Mouse (Mus musculus): ENCODE results near the gene Vps26a.
"Not testable (repeated sequence)": the region's sequence is repeated elsewhere in the genome, so short reads cannot be mapped to it uniquely, and the experiment has no call there.

Vps26a gene

GRCm38 (mm10) chr10:62500916-62501615 lies 14.5 kb upstream of the Vps26a start:
- peak; percentile 58 for DNase-seq (ENCODE audit: low read depth)

DNA sequence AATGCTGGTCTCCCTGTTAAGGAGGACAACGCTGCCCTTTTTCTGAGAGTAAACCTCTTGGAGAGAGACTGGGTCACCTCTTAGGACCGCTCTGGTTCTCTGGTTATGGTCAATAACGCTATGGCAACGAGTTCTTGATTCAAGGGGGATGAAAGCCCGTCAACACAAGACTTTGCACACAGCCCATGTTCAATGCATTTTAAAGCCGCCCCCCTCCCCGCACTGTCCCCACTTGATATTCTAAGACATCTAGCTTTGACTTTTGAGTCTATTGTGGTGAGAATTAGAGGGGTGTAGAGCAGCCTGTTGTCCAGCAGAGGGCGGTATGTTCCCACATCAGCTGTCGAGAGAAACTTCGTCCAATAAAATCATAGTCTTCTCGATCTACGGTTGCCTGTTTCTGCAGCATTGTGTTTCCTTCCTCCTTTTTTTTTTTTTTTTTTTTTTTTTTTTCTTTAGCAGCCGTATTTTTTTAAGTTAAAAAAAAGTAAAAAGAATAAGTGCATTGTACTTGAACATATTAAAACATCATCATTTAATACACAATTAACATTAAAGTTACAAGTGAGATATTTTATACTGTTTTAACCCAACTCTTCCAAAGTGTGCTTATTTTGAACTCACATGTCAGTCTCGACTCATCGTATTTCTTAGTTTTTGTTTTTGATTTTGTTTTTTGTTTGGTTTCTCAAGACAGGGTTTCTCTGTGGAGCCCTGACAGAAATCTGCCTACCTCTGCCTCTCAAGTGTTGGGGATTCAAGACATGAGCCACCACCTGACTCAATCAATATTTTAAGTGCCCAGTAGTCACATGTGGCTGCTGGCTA lies 13.7 kb upstream of the Vps26a start:
- DNase-seq (ENCODE audit: low read depth) = peak; percentile 92

DNA sequence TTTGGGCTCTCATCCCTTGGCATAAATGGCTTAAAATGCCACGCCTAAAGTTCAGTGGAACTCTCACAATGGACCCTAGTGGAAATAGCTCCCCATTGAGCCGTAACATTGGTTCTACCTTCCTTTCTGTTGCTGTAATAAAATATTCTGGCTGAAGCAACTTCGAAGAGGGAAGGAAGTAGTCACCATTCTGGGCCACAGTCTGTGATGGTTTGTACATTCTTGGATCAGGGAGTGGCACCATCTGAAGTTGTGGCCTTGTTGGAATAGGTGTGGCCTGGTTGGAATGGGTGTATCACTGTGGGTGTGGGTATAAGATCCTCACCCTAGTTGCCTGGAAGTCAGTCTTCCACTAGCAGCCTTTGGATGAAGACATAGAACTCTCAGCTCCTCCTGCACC lies 5.1 kb upstream of the Vps26a start:
- DNase-seq (ENCODE audit: low read depth) = not testable (repeated sequence)

DNA sequence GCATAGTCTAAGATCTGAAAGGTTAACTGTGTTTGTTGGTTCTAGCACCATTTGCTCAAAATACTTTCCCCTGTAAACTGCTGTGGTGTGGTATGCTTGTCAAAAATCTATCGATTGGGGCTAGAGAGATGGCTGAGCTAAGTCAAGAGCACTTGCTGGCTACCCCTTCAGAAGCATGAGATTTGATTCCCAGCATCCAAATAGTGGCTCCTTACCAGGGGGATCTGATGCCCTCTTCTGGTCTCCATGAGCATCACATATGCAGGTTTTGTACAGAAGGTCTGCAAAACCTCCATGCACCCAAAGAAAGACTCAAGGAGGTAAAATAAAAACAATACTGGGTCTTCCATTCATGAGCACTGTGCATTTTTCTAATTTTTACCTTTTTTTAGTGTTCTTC lies 1.7 kb upstream of the Vps26a start:
- peak; percentile 87 for DNase-seq (ENCODE audit: low read depth)

- peak; percentile 56 for DNase-seq (ENCODE audit: low read depth)
Observed at GRCm38 (mm10) chr10:62485878-62486582, 575 bp downstream of the Vps26a start.

DNA sequence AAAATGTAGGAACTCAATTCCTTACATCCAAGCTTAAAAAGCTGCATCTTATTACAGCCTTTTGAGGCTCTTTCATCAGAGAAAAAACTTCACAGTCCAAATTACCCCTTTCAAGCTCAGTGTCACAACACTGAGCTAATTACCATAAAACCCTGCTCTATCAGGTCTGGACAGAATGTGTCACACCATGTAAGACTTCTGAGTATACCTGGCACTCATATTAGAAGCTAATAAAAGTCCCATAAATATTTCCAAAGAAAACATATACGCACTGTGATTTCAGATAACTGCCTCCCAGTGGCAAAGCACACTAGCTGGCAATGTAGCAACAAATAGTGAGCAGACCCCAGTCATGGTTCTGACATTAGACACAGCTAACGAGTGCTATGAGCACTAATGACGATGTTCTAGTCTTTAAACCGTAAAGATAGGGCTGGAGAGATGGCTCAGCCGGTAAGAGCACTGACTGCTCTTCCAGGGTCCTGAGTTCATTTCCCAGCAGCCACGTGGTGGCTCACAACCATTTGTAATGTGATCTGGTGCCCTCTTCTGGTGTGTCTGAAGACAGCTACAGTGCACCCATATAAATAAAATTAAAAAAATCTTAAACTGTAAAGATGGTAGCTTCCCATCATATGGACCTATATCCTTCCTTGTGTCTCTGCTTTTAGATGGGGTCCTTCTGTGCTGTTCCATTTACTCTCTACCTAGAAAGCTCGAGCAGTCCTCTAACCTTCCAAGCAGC lies 5.3 kb downstream of the Vps26a start:
- no peak for DNase-seq (ENCODE audit: low read depth)

GRCm38 (mm10) chr10:62476980-62477379 lies 9.6 kb downstream of the Vps26a start:
- DNase-seq (ENCODE audit: low read depth) = no peak

- no peak for DNase-seq (ENCODE audit: low read depth)
Observed at GRCm38 (mm10) chr10:62474944-62475343, 11.7 kb downstream of the Vps26a start.

DNA sequence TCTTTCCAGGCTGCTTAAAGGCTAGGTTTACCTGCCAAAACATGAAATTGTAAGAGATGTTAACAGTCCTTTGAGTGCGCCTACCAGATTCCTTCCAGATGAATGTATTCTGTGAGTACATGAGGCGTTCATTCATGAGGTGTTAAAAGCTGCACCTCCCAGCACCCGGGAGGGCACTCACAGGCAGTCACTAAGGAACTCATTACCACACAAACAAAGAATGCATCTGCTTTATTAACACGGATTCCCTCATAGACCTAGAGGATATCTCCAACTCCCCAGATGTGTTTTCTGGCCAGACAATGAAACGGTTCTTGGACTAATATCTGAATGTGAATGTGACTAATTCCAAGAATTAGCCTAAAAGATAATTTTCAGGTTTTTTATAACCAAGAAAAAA lies 15.5 kb downstream of the Vps26a start:
- DNase-seq (ENCODE audit: low read depth) = no peak

GRCm38 (mm10) chr10:62469736-62470135 lies 16.9 kb downstream of the Vps26a start:
- peak; percentile 63 for DNase-seq (ENCODE audit: low read depth)

- DNase-seq (ENCODE audit: low read depth) = no peak
Observed at GRCm38 (mm10) chr10:62461321-62461720, 25.3 kb downstream of the Vps26a start.

- DNase-seq (ENCODE audit: low read depth) = not testable (repeated sequence)
Observed at GRCm38 (mm10) chr10:62452001-62452400, 34.6 kb downstream of the Vps26a start.

GRCm38 (mm10) chr10:62450280-62450640 lies 36.3 kb downstream of the Vps26a start:
- DNase-seq (ENCODE audit: low read depth) = no peak

DNA sequence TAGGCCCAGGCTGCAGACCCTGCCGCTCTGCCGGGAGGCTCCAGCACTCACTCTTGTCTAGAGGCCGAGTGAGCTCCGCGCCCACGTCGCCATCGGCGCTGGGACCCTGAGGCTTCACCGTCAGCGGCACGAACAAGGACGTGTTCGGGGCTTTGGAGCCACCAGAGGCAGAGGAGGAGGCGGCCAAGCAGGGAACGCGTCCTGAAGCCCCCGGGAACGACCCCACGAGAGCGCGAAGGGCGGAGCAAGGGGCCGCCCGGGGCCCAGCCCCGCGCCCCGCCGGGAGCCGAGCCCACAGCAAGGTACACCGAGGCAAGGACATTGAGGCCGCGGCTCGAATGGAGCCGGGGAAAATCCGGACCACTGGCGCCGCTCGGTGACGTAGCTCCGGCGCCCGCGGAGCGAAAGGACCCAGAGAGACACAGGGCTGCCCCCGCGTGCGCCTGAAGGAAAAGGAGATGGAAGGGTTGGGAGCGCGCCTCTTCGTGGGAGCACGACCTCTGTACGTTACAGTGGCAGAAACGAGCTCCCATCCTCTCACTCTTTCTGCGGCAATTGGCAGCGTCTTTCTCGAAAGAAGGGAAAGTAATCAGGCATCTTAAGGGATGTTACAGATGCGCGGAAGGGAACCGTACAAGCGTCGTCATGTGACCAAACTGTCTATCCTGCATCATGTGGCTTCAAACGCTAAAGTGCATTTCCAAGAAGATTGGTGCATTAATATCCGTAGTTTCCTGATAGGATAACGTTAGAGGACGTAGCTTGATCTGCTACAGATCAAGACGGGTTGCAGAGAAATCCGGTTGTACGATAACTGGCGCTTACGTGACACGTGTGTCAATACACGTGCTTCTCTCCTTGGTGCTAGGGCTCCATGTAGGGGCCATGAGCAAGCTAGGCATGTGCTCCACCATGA lies 37.0 kb downstream of the Vps26a start, which contains the start of the genes 4930507D05Rik and Supv3l1:
4930507D05Rik (plus strand) TSS at position 126 of the 916 bp plus-strand sequence.
Supv3l1 (minus strand) TSS at position 375 of the 916 bp plus-strand sequence.
- peak; percentile 97 for DNase-seq (ENCODE audit: low read depth)

DNA sequence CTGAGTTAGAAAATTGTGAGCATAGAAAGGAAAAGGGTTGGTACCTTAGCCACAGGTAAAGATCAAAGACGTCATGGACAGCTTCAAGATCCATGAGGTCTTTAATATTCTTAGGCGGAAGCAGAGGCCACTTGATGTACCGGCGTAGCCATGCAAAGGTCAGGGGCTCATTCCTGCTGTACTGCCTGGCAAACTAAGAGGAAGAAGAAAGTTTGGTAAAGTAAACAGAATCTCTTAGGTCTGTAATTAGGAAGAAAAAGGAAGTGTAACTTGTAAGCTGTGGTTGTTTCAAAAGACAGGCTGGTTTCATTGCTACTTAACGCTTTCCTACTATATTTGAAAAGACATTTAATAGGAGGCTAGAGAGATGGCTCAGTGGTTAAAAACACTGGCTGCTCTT lies 56.2 kb downstream of the Vps26a start:
- no peak for DNase-seq (ENCODE audit: low read depth)

GRCm38 (mm10) chr10:62425081-62425871 lies 61.3 kb downstream of the Vps26a start:
- no peak for DNase-seq (ENCODE audit: low read depth)

DNA sequence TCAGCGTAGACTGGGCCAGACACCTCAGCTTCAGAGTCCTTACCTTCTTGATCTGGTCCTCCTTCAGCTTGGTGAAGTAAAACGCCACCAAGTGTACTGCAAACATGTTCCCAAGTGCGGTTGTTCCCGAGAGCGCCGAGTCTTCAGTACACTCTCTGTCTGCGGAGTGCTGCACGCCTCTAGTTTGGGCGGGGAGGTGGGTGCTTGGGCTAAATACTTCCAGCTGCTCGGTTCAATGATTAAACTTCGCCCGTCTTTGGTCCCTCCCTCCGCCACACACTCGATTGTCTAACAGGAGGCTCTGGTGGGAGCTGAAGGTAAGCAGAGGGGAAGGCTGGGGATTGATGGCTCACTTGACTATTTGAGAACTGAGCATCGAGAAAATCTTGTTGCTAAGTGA lies 64.3 kb downstream of the Vps26a start, which contains the start of gene Hkdc1:
Hkdc1 (minus strand) TSS at position 237 of the 400 bp plus-strand sequence.
- no peak for DNase-seq (ENCODE audit: low read depth)

GRCm38 (mm10) chr10:62421127-62421526 lies 65.5 kb downstream of the Vps26a start:
- DNase-seq (ENCODE audit: low read depth) = no peak

GRCm38 (mm10) chr10:62420399-62420798 lies 66.2 kb downstream of the Vps26a start:
- peak; percentile 57 for DNase-seq (ENCODE audit: low read depth)

DNA sequence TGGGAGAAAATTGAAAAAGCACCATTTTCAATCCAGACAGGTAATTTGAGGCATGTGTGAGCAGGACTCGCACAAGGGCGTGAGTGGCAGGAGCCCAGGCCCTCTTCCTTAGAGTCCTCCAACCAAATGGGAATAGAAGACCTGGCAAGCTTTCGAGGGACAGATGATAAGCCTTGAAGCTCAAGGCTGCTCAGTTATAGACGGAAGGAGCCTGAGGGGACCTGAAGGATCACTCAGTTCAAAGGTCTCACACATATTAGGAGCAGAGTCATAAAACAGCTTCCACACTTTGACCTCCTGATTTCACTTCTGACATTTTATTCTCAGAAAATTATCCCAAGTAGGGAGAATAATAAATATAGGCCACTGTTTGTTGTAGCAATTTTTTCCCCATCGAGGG lies 67.2 kb downstream of the Vps26a start:
- DNase-seq (ENCODE audit: low read depth) = no peak
